Mouse (Mus musculus): ENCODE results near the gene Fgd4. TPM values are rescaled to one million over a fixed set of nuclear protein-coding genes. Genes with fewer than 3 reads are reported as not detected.

The Fgd4 gene
- total RNA-seq, 2 experiments from 2014 or later: 17.4 to 18.8 TPM

Other genes starting within 250 kb of the Fgd4 start
- 10 to 100 TPM; 80.0 to 82.6 TPM for gene Dnm1l, start 241.6 kb downstream of the Fgd4 start, total RNA-seq (2021)
- not detected for gene Olfr19, start 75.9 kb upstream of the Fgd4 start, total RNA-seq (2021)
- gene Spag6l, start 228.9 kb upstream of the Fgd4 start, total RNA-seq (2021): 1 to 10 TPM in 1 of 2 experiments, under 1 TPM in 1; 0.54 to 1.3 TPM

Data from adrenal gland, postnatal 4 days (tissue).